Mouse (Mus musculus) right cerebral cortex, adult 2 months (tissue): Measurements from ENCODE around the gene Aatk.
A peak's percentile ranks its signal among the peaks of the same experiment; 100 is the strongest.

Experiments used
- DNase-seq, 2 experiments: peaks; one replicate each; pipeline ENCODE4 v3.0.0; 2021 to 2022; ENCODE audit warnings: low spot score in 2 of 2

The Aatk gene

DNA sequence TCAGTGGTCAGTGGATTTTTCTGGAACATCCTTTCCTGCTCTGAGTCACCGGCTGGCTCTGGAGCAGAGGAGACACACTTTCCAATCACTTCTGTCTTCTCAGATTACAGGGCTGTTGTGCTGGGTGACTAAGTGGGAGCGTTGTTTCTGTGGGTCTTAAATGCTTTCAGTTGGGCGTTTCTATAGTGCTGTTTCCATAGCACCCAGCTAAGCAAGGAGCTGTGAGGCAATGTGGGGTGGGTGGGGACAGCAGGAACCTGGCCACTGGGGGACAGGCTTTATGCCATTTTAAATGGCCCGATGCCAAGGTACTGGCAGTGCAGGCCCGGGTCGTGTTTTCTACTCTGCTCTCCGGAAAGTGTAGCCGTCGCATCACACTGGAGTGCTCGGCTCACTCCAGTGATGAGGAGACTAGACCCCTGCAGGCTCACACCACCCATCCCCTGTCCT is 57.8 kb downstream of the Aatk start:
- DNase-seq, result peak; percentile 67 to 72

DNA sequence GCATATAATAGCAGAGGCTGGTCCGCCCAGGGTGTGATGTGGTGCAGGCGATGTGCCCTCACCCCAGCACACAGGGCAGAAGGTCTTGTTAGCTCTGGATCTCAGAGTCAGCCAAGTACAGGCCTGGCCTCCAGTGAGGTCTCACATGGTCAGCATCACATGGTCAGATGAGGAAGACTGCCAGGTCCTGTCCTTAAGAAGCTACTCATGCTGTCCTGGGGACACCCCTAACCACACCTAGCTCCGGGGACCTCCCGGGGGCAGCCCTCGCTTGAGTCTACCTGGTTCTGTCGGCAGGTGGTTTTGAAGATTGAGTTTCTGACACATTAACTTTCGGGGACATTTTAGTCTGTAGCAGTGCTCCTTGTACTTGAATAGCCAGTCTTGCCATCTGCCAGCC is 58.6 kb downstream of the Aatk start:
- no peak for DNase-seq

DNA sequence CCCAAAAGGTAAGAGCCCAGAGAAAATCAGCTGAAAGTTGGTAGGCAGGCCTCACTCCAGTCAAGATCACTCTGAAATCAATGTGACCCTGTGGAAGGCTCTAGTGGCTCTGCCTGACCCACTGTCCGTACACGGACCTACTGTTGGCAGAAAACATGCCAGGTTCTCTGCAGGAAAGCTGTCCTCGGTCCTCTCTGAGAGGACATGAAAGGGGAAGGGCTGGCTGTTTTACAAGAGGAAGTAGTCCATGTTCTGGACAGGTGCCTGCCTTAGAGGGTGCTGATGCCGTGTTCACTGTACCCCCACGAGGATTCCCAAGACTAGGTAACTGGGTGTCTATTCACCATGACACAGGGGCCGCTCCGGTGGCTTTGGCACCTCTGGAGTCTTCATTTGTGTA is 59.1 kb downstream of the Aatk start:
- no peak for DNase-seq

DNA sequence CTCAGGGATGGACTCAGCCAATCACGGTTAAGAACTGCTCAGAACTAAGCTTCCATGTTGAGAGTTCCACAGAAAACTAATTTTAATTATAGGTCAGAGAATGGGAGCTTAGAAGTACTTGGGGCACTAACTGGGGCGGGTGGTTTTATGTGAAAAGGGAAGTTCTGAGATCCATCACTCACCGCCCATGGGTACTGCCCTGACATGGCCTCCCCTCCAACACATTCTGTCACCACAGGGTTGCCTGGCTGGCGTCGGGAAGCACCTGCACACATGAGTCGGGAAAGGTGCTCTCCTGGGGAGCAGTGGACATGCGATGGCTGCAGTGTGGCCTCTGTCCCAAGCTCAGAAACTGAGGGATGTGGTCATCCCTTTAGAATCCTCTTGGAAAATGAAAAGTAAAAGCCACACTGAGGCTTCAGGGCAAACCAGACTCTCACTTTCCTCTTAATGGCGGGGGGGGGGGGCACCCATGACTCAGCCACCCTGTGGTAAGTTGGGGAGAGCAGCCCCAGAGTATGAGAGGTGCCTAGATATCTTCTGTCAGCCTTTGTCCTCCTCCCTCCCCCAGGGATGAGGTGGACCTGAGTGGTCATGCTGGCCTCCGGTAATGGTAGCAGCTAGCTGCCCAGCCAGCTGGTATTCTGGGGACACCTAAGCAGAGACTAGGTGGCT is 60.1 kb downstream of the Aatk start:
- DNase-seq, result no peak

DNA sequence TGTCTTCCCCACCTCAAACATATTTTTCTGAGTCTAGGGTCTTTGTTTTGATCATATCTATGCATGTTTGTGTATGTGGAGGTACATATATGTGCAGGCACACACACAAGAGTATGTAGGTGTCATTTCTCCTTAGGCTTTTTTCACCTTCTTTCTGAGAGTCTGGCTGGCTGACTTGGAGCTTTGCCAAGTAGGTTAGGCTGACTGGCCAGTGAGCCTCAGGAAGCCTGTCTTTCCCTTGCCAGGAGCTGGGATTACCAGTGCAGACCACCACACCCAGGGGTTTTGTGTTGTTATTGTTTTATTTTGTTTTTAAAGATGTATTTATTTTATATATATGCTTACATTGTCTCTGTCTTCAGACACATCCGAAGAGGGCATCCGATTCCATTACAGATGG is 63.8 kb downstream of the Aatk start:
- no peak for DNase-seq

DNA sequence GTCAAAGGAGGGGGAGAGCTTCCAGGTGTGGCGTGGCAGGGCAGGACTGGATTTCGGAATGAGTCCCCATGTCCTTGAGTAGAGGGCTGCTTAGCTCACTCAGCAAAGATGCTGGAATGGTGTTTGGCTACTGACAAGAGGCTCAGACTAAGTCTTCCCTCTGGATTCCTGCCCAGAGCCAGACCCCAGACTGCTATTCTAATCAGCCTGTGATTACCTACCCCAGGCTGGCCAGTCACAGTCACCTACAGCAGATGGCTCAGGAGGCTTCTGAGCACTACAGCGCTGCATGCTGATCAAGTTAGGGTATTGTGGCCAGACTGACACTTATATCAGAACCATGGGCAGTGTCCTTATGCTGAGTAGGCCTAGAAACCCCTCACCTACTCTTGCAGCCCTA is 64.7 kb downstream of the Aatk start:
- no peak for DNase-seq

DNA sequence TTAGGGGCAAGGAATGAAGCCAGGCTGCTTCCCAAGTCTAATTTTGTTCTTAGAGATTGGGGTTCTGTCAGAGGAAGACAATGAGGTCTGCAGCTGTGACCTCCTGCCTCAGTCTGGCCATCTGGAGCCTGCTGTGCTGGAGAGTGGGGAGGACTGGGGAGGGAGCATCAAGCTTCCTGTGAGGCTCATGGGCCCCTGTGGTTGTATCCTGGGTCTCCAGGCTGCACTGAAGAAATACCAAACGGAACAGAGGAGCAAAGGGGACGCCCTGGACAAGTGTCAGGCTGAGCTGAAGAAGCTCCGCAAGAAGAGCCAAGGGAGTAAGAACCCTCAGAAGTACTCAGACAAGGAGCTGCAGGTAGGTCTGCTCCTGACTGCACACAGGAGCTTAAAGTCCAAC is 65.2 kb downstream of the Aatk start:
- no peak for DNase-seq

DNA sequence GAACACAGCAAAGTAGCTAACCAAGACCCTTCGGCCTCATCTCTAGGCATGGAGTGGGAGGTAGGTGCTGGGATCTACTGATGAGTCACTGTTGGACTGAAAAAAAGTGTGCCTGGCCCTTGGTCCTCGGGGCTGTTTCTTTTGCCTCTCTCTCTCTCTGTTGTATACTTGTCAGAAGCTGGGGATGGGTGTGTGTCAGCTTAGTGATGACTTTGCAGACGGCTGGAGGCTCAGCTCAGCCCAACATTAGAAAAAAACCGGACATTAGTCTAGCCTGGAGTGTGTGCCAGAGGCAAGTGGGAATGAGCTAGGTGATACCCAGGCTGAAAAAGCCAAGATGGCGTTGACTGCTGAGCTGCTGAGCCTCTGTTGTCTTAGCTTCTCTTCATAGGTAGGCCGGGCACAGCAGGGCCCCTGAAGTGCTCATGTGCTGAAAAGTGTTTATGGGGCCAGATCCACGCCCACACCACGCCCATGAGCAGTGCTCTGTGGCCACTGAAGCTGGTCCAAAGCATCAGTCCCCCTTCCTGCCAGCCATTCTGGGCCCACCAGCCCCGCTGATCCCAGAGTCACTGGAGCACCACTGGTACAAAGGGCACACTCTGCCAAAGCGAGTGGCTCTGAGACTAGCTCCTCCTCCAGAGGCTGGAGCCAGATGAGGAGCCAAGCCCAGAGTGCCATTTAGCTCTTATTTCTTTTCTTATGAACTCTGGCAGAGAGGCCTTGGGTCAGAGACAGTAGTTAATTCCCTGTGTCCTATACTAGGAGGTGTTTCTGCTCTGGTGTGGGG is 67.2 kb downstream of the Aatk start:
- DNase-seq, result no peak

DNA sequence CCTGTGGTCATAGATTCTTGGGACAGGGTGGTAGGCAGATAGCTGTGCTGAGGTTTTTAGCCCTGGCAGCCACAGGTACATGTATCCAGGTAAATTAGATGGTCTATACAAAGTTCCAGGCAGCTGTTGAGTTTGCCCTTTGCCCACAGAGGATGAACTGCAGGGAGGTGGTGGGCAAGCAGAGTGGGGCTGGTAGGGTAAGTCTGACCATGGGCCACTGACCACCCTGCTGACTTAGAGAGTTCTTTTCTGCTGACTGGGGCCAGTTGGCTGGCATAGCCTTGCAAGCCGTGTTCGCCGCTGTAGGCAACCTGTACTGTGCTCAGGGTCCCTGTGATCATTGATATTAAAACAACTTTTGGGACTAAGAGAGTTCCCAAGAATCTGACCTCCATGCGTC is 68.3 kb downstream of the Aatk start:
- no peak for DNase-seq

DNA sequence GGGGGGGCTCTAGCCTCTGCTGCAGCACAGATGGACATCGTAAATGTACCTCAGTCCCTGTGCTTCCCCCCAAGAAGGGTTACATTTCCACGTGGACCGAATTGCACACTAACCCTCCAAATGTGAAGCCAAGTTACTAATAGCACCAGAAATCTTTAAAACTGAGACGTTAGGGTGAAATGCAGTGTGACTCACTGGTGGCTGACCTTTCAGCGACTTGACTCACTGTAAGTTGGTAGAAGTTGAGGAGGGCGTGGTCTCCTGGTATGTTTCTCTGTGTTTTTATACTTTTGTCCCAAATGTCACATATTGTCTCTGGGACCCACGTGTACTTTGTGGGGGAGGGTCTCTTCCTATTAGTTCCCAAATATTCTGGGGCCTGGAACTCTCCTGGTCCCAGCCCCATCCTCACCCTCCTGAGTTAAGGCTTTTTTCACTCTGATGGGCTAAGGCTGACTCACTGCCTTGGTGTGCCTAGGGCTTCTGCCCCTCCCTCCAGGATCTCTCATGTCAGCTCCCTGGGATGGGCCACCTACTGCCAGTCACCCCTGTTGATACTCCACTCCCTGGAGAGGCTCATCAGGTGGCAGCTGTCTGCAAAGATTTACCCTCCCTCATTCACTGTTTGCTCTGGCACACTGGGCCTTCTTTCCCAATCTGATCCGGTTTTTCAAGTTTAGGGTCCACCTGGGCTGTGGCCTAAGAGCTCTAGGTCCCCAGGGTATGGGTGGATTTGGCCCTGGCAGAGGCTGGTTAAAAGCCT is 71.0 kb downstream of the Aatk start:
- no peak for DNase-seq

DNA sequence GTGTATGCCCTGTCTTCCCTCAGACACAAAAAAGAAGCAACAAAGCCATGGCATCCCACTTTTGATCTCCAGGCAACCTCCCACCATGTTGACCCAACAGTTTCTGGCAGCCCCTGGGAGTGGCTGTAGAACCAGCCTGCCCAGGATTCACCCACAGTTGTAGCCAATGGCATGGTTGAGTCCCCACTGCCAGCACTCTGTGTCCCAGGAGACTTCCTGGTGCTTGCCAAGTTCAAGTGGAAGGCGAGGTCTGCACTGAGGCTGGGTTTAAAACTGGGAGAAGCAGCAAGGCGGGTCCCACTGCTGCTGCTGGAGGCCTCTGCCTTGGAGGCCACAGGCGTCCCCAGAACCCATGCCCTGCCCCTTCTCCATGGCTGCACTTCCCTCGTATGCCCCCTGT is 73.2 kb downstream of the Aatk start:
- DNase-seq, result no peak

DNA sequence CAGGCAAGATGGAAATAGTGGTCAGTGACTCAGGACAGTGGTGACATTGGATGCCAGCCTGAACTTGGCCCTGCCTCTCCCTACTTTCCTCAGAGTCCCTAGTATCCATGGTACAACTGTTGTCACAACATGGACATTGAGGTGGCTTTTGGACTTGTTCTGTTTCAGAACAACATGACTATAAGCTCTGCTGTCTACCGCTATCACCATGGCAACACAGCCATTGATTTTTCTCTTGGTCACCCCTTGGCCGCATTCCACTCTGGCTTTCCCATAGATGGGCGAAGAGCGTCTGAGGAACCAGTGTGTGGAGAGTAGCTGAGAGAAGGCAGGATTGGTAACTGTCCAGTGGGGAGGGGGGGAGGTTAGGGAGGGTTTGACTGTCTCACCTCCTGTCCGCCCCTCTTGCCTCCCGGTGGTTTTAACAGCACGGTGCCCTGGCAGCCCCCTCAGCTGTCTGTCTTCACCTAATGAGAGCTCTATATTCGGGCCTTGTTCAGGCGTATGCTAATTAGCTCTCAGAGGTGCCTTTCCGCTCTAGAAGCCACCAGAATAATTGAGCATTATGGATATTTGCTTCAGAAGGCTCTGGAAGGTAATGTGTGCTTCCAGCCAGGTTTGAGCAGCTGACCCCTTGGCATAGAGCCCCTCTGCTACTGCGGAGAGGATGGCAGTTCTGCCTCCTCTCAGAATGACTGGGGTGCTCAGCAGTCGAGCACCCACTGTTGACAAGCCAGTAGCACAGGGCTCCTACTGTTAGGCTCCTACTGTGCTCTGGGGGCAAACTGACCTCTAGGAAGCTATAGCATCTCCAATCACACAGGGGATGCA is 76.7 kb downstream of the Aatk start:
- DNase-seq, result no peak

DNA sequence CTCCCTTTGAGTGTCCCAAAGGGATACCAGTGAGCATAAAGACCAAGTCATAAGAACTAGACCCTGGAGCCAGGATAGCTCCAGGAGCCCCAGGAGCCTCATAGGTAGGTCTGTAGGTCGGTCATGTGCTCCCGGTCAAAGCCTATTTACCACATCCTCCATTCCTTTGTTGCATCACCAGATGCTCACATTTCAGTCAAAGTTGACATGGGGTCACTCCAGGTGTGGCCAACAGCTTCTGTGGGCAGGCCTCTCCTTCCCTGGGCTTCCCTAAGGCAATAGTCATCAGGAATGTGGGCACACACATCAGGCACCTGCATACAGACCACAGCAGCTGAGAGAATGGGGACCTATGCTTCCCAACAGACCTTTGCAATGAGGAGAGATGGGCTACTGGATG is 79.1 kb downstream of the Aatk start:
- DNase-seq, result no peak

DNA sequence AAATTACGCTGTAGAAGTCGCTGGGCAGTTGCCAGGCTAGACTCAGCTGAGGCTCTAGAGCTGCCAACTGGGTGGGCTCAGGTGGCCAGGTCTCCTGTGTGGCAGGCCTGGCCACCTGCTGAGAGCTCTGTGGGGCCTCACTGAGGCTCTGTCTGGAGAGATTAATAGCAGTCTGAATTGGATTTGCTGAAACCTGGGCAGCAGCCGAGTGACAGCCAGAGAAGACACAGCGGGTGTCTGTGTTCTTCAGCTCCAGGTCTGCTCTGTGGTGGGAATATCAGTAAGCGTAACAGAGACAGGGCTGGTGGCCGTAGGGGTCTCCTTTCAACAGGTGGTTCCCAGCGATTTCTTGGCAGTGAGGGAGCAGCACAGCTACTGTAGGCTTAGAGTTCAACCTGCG is 79.6 kb downstream of the Aatk start:
- DNase-seq, result no peak

DNA sequence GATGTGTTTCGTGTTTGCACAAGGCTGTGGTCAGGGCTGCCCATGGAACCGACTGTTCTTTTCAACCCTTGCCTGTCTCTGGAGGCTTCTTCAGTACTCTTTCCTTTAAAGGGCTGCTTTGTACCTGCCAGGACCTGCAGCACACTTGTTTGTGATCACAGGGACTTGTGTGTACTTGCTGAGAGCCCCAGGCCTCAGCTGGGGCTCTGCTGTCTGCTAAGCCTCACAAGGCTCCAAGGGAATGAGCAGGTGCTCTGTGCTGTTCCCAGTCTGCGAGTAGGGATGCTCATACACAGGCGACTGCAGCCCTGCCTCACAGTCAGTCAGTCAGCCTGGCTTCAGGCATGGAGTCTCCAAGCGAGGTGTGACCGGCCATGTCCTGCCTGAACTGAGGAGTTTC is 80.7 kb downstream of the Aatk start:
- DNase-seq, result no peak

DNA sequence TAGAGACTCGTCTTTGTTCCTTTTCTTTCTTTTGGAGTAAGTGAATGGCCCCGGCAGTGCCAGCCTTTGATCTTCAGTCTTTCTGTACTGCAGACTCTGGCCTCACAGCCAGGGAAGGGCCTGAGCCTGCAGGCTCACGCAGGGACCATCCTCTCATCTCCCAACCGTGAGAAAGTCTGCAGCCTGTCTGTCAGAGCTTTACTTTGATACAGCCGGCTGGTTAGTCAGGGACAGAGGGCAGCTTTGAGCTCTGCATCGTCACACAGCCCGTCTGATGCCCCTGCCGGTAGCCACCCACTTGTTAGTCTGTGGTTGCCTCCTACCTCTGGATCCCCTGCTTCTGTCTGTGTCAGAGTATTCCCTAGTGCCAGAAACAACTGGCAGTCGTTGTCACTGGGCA is 81.9 kb downstream of the Aatk start:
- no peak for DNase-seq

DNA sequence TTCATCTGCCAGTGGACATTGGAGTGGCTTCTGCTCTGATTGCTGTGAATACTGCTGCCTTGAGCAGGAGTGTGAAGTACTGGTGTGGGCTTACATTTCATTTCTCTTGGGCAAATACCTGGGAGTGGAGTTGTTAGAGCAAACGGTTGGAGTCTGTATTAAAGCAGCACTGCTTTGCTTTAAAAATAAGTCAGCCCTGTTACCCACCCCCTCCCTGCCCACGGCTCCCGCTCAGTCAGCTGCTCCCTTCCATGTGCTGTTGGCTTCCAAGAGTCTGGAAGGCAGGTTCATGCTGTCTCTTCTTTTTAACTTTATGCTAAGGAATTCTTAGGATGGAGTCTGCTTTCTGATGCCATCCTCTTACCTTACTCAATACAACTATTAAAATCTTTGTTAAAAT is 85.5 kb downstream of the Aatk start:
- DNase-seq, result no peak

DNA sequence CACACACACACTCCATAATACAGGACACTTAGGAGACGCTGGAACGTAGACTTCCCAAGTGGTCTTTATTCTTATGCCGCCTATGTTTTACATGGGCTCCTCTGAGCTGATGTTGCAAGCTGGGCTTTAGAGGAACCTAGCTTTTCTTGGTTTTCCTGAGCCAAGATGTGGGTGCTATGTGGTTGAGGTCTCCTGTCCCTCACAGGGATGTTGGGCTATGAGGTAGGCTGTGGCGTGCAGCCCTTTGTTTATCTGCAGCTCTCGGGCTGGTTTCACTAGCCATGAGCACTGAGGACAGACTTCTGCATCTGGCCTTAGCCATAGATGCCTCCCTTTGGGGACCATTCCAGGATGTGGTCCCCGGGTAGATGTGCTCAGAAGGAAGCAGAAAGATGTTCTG is 86.3 kb downstream of the Aatk start:
- no peak for DNase-seq

DNA sequence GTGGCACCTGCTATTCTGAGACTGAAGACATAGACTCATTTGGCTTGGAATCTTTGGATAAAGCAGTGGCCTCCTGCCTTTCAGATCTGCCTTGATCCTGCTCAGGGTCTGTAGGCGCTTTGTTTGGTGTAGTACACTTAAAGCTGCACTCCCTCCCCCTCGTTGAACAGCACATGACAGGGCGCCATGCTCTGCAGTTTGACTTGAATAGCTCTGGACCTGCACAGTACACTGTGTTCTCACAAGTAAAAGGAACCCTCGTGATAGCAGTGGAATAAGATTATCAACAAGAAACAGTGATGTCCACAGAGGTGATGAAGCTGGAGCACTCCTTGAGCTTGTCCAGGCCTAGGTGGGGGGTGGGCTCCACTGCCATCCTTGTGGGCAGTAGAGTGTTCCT is 87.3 kb downstream of the Aatk start:
- no peak for DNase-seq

DNA sequence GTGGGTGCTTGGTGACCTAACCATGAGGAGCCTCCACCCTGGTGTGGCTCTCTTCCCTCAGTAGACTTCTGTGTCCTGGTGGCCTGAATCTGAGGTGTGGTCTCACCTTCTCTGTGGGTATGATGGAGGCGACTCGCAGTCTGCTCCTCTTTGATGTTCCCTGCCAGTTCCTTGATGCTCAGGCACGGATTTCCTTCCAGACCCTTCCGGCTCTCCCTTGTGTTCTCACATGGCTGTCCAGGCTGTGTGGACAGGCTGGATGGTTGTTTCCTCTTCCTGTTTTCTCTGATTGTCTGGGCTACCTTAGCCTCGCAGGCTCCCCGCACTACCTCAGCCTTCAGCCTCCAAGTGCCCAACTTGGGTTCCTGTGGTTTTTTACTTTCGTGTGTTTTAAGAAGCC is 88.1 kb downstream of the Aatk start:
- DNase-seq, result no peak
